Mouse (Mus musculus) mesoderm, embryonic 11.5 days (tissue): ENCODE data around the gene Masp1.

ENCODE experiments used
- DNase-seq: peaks from one replicate; pipeline ENCODE4 v3.0.0-alpha.2; 2012; ENCODE audit warnings: low read depth, low spot score

Masp1 gene

DNA sequence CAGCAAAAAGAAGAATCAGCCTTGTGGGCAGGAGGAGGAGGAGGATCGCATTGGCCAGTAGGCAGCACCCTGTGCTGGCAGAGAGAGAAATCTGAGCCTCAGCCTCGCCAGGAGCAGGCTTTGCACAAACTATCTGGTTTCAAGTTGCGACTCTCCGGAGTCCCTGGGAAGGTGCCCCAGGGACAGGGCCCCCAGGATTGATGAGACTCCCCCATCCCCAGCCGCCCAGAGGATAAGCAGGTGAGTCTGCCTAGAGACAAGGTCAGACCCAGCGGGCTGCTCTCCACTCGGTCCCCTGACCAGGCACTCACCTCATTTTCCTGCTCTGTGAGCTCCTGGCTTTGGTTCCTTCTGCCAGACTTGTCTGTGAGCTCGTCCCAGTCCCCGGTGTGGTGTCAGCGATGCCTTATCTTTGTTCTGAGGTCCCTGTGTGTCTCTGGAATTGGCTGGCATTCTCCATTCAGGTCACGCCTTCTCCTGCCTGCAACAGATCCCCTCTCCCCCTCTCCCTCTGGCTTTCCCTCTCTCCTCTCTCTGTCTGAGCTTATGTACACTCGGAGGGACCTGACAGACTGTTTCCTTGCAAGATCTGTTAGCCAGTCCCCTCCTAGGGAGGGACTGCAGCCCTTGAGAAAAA lies at the start of gene Masp1, which contains the start of gene Rtp4:
Masp1 (minus strand) TSS at position 581 of the 637 bp plus-strand sequence.
Rtp4 (plus strand) TSS at position 57 of the 637 bp plus-strand sequence.
- peak; percentile 56 for DNase-seq

DNA sequence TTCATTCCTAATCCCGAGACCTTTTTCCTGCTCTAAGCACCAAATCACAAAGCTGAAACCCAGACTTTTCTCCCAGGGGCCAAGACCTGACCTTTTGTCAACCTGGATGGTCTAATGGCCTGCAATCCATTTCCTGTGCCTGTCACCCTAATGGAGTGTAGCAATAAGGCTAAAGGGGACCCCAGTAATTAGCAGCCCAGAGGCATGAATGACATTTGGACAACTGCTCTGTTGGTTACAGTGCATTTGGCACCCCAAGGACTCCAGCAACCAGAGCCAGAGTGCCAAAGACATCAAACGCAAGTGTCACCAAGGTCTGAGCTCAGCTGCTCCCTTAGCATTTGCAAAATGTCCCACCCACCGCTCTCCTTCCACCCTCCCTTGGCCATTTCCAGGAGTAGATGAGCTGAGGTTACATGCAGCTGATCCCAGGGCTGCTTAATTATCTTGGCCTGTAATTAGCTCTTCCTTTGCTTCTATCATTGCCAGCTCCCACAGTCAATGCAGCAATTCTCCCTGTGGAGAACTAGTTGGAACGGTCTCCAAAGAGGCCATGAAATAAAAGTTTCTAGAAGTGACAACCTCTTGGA lies 47.8 kb upstream of the Masp1 start:
- peak; percentile 12 for DNase-seq

DNA sequence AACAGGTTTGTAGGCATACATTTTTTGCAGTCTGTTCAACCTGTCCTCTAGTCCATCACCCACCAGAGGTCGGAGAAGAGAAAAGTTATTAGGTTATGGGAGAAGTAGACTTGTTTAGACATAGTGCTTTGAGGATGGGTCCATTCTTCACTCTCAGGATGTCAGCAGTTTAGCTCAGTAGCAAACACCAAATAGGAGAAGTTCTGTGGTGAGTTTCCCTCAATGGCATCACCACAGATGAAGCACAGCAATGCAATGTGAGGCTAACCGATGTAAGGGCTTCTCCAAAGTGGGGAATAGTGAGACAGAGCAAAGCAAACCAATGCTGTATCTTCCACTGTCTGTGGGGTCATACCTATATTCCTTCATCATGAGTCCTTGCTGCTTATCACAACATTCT lies 37.1 kb upstream of the Masp1 start:
- no peak for DNase-seq

DNA sequence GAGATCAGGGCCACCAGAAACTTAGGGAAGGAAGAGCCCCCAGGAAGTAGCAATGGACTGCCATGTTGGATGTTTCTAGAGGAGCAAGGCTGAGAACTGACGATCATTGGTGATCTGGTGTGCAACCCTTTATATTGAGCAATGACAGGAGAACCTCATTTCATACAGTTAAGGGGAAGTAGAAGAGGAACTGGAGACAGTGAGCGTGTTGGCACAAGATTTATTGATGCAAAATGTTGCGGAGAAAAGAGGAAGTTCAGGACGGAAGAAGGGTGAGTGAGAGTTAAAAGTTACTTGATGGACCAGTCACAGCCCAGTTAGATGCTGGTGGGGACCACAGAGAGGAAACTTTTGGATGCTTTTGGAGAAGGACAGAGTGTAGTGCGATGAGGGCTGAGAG lies 36.6 kb upstream of the Masp1 start:
- no peak for DNase-seq

DNA sequence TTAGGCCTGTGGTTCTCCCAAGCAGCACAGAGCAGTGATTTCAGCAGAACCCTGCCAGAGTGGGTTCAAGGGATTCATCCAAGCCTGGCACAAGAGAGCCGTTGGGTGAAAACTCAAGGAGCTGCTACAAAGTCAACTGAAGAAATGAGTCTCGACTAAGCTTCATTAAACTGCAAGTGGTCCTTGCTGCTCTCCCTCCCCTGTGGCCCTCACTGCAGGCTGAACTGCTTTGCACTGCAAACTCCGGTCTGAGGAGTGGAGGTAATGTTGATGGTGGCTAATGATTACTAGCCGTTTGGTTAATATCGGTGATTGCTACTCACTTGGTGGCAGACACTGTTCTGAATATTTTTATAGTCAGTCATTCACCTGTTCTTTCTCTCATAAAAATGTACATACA lies 34.1 kb upstream of the Masp1 start:
- DNase-seq, result no peak

DNA sequence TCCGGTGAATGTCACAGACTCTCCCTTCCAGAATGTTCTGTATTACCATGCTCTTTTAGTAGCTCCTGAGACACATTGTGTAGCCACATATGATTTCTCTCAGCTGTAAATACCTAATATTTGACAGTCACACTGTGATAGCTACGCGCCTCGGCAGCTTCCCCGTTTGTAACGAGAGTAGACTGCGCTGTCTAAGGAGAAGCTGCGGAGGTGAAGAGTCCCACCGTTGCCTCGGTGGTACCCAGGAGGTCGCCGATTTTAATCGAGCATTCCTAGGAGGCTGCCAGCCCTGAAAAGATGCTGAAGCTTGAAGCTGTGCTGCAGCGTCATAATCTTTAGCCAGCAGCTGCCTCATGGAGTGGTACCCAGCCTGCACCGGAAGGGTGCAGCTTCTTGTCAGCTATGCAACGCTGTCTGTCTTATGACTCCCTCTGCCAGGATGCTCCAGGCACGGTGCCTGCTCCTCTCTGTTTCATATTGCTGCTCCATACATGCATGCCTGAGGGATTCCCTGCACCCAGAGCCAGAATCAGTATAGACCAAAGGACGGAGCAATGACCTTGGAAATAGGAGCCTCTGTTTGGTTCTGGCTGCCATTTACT lies 30.5 kb upstream of the Masp1 start:
- no peak for DNase-seq

DNA sequence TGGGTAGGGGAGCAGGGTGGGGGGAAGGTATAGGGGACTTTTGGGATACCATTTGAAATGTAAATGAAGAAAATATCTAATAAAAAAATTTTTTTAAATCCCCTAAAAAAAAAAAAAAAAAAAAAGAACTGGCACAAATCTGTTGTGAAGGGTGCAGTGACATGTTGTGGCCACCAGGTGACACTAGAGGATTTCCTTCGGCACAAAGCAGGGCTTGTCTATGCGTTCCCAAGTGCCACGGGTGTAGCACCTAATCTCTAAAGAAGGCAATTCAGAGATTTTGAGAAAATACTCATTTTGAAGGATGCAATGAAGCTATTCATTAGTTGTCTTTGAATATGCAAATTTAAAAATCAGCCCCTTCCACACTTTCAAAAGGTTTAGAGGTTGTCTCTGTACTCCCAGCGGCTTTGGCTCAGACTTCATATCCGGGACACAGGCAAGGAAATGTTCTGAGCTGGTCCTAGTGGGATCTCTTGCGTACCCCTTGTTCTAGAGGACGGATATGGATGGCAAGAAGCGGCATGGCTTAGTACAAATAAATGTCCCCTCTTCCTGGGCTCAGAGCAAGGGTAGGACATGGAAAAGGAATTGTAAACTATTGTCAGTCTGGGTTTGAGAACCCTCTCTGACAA lies 29.8 kb upstream of the Masp1 start:
- peak; percentile 70 for DNase-seq

DNA sequence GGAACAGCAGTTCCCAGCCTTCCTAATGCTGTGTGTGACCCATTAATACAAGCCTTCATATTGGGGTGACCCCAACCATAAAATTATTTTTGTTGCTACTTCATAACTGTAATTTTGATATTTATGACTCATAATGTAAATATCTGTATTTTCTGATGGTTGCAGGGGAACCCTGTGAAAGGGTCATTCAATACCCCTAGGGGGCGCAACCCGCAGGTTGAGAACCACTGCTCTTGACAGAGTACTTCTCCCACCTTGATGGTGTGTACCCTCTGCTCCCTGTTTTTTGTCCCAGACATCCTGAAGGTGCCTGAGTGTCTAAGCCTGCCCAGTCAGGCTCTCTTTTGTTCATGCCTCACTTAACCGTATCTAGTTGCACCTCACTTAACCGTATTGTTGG lies 27.2 kb upstream of the Masp1 start:
- DNase-seq, result no peak

DNA sequence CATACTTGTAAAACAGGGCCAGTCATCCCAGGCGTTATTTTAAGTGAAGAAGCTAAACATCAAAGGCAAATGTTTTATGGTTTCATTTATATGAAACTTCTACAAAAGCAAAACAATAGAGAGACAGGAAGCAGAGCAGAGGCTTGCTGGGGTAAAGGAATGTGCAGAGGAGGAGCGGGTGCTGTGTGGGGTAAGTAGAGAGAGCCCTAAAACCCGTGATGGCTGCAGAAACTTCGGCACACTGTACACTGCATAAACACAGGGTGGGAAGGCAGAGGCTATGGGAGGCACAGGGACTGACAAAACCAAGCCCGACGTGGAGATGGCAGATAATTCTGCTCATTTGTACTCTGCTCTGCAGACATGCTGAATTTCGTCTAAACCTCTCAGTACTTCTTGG lies 23.7 kb upstream of the Masp1 start:
- DNase-seq, result no peak

DNA sequence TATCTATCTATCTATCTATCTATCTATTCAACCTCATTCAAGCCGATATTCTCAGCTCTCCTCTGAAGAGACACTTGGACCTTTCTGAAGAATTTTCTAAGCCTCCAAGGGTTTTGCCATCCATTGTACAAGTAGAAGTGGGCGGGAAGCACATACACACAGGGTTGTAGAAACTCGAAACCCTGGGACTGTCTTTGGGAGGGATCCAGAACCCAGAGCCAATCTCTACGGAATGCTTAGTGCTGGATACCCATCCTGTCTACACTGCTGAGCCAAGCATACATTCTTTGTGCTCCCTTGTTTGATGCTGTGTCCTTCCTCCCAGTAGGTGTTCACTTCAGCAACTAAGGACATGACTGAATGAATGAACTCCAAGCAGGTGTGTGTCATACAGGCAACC lies 22.3 kb upstream of the Masp1 start:
- no peak for DNase-seq

DNA sequence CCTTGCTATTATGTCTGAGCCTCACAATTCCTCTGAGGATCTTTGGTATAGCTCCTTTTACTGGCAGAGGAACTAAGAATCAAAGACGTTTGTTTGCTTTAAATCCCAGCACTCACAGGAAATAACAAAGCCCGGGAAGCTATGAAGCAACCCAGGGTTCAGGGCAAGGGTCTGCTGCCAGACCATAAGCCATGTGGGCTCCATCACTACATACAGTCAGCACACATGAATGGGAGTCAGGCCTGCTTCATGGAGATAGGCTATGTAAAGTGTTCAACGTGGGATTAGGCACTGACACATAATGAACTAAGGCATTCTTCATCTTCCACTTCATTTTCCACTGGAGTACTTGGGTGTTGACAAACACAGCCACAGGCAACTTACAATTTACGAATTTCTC lies 20.4 kb upstream of the Masp1 start:
- no peak for DNase-seq

DNA sequence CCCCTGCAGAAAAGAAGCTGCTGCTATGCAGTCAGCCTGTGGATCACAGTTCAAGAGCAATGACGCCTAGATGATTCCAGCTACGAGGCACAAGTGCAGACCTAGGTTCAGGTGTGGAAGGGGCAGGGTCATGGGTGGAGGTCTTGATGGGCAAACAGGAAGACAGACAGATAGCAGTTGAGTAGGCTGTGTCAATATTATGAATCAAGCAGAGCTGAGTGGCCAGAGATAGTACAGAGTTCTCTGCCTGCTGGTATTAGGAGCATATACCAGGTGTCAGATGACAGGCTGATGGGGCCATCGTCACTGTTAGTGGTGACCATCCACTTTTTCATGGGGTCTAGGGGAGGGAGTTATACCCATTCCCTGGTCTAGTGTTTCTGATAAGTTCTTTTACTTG lies 13.1 kb upstream of the Masp1 start:
- no peak for DNase-seq

DNA sequence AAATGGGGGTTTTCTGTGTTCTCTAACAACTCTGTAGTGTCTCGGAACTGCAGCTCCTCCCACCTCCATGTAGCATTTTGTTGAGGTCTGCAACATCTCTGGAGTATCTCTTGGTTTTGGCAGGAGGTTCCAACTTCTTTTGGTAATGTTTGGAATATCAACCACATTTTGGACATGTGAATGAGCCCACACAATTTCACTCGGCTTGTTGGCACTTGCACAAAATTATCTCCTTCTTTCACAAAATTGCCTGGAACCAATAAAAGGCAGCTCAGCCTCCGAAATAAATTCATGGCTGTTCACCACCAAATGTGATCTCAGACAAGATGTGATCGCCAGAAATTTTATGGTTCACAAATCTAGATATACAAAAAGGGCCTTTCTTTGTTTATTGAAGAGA lies 8.6 kb upstream of the Masp1 start:
- no peak for DNase-seq

DNA sequence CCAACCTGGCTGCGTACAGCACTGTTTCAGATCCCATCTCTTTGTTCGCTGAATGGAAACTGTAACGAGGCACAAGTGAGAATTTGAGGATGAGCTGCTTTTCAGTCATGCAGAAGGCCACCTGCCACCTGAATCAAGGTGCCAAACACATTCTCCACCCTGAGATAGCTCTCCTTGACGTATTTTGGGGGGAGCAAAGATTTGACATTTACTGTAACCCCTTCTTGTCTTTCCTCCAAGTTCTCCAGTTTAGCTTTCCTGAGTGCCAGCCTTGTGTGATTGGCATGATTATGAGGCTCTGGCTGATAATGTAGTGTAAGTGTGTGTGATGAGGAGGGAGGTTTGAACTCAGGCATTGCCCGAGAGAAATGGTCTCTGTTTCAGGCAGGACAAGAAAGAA lies 1.5 kb upstream of the Masp1 start:
- no peak for DNase-seq

DNA sequence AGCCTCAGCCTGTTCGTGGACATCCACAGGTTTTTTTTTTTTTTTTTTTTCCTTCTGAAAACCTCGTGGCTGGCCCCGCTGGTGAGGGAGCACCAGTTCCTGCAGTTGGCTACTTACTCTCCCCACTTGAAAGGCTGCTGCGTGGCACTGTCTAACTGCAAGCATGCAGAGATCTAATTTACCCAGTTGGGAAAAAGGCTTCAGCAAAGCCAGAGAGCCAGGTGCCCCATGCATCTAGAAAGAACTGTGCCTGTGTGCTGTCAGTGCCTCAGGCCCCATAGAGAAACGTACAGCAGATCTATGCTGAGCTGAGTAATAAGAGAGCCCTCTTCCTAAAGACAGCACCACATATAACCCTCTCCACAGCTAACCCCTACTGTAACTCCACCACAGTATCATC lies 477 bp upstream of the Masp1 start:
- DNase-seq, result no peak

DNA sequence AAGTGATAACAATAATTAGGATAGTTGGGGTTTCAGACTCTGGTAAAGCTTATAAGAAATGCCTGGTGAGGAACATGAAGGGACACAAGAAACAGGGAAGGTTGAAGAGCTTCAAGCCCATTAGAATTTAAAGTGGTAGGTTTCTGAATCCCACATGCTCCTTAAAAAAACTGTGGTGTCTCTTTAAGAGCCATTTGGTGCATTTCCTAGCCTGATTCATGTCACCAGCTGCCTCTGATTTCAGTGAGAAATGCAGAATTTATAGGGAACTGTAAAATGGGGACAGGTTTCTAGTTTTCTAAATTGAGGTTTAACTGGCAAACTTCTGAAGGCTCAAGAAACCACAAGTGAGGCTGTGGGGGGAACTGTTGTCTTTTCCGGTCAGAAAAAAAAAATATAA lies 844 bp downstream of the Masp1 start:
- DNase-seq, result no peak

DNA sequence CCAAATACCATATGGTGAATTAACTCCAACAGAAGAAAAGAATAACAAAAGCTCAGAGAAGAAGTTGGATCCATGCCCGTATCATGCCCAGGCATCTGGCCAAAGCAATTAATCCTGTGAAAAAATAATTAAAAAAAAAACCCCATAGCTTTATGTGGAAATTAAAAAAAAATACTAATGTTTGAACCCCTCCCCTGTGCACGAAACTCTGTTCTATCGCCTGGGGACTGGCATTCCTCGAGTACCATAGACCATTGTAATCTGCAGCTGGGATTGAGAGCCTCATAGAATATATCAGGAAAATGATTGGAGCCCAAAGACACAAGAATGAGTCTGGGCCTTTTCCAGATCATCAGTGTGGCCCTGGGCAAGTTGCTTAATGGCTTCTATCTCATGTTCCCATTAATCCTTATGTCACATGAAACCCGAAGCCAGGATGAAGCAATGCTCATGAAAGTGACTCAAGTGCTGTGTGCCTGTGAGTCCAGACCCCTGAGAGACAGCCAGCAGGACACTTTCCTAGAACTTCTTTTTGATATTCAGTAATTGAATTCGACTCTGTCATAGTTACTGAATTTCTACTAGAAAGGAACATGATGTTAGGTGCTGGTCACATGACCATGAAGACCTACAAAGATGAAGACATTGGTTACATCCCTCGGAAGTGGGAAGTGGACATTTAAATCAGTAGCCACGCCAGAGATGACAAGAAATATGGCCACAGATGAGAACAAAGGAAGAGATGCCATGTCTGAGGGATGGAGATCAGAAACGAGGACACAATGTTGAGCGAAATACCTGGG lies 1.8 kb downstream of the Masp1 start:
- DNase-seq, result no peak

DNA sequence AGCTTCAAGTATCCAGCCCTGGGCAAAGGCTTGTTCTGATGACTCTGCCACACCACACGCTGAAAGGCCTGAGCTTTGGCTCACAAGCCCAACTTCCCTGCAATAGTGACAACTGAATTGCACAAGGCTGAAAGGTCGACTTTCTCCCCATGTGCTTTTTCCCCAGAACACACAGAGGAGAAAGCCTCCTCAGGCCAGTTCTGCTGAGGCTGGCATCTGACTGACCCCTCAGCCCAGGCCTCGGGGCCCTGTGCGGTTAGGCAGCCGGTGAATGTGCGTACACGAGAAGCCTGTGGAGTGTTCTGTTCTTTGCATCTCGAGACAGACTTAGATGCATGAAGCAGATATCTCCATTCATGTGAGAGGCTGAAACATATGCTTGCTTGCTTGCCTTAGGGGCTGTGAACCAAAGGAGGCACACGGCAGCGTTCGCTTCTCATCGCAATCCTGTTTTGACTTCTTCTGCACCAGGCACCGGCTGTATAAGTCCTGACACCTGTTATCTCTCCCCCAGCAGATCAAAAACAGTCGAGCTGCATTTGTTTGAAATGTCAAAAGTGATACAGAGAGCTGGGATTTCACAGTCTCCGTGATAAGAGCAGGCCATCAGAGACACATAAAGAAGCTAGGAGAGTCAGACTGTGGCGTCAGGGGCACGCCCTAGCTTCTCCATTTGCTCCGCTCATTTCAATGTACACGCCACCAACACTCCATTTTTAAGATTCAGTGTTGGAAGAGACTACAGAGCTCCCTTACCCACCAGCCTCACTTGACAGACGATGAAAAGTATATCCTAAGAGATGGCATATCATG lies 2.7 kb downstream of the Masp1 start:
- no peak for DNase-seq

DNA sequence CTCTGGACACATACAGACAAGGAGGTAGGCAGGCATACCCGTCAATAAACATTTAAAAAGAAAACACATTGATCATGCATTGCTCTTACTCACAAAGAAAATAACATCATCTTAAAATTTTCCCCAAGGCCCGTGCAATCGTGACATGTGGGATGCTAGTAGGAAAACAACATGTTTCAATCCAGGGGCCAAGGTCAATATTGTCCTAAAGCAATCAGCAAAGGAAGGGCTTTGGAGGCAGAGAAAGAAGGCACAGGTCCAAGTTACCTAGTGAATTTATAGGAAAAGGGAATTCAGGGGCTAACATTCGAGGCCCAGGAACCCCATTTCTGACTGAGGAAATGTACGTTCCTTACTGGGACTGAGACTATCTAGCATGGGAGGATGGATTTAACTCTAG lies 3.4 kb downstream of the Masp1 start:
- DNase-seq, result no peak

DNA sequence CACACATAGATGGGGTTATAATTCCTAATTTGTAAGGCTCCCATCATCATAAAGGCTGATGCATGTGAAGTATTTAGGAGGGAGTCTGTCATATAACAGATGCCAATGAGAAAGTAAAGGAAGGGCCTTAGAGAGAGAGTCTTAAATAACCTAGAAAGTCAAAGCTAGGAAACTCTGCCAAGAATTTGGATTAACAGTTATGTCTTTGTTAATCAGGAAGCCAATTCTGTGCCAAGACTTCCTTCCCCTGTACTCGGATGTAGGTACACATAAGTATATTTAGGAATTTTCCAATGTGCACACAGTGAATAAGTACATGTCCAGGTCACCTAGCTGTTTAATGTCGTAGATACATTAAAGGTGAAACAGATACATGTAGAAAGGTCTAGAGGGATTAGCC lies 4.0 kb downstream of the Masp1 start:
- DNase-seq, result no peak

DNA sequence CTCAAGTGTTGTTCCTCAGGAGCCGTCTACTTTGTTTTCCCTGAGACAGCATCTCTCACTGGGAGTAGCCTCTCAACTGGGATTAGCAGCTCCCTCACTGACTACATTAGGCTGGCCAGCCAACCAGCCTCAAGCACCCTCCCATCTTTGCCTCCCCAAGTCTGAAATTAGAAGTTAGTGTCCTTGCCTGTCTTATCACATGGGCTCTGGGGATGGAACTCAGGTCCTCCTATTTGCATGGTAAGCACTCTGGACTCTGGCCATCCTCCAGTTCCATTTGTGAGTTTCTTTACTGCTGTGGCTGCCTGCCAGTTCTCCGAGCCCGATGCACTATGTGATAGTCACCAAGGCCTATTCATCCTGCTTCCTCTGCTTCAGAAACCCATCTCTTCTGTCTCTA lies 4.8 kb downstream of the Masp1 start:
- no peak for DNase-seq
